Mouse (Mus musculus) testis, adult 10 weeks (tissue): ENCODE measurements around the gene Usp51. TPM values are rescaled to one million over a fixed set of nuclear protein-coding genes. Genes with fewer than 3 reads are reported as not detected.

Experiments
- polyA plus RNA-seq: library from polyadenylated mRNA; stranded (reverse); fragments of 350-450 nt; fragmentation: Illumina TruSeq; extraction: RNeasy Lipid Tissue Mini Kit (QIAGEN cat#74804); gene quantifications from one replicate; pipeline ENCODE4 v1.2.3, GENCODE M21; 2014; ENCODE audit warnings: low read depth, low replicate concordance

Gene Usp51
- 4.1 TPM for polyA plus RNA-seq

DNA sequence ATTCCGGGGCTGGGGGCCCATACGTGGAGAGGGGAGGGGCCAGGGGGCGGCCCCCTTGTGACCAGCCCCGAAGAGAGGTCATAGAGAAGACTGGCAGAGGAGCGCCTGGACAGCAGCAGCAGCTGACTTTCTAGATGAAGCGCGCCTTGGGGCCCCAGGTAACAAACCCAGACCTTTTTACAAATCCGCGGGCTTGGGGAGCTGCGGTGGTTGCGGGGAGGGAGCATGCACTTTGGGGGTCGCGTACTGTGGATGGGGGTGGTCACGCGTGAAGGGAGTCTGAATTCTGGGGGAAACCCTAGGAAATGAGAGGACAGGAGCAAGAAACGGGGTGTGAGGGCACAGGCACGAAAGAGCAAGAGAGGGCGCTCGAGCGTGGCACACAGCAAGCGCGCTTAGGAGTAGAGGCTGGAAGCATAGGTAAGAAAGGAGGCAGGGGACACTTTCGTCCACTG is at the start of gene Usp51:
TSS of gene Usp51 (plus strand) at position 83 of the 455 bp plus-strand sequence.

DNA sequence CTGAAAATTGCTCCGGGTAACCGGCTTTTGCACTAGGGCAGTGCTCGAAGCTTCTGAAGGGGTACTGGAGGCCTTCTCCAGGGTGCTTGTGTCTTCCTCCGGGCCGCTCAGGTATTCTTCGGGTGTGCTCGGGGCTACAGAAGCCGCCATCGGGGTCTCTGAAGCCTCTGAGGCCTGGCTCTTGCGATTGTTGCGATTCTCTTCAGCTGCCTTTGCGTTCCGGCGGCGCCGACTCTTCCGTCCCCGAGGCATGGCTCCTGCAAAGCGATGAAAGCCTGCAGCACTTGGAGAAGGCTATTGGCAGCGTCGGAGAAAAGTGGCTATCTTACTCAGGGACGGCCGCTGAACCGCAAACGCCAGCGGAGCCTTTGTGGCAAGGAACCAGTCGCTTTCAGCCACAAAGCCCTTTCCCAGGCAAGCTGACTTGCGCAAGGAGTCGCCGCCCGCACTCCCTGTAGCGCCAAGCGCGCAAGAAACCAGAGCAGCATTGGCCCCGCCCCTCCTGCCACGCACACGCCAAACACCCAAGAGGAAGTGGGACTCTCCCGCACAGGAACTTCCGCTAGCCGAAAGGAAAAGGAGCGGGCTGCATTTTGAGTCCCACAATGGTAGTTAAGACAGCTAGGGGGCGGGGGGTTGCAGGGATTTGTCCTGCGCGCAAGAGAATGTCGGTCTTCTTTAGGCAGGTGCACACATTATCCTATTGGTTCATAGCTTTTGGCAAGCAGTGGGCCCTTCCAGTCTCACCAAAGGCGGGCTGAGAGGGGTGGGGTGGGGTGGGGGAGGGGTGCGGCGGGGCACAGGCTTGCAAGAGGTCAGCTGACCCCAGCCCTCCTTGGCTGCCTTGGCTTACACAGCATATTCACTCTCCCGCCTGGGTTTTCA is 31.1 kb downstream of the Usp51 start, which contains the start of gene Mageh1:
TSS of gene Mageh1 (minus strand) at position 489 of the 885 bp plus-strand sequence.

Other genes with a start within 250 kb of the Usp51 start
- gene Shroom2, start 237.0 kb upstream of the Usp51 start, polyA plus RNA-seq: 2.7 TPM
- gene Gpr143, start 224.5 kb upstream of the Usp51 start, polyA plus RNA-seq: not detected
- 1.4 TPM for gene Mageh1, start 31.1 kb downstream of the Usp51 start, polyA plus RNA-seq
- not detected for gene Foxr2, start 112.3 kb downstream of the Usp51 start, polyA plus RNA-seq
- 27.2 TPM for gene Rragb, start 133.5 kb downstream of the Usp51 start, polyA plus RNA-seq
- gene Klf8, start 231.0 kb downstream of the Usp51 start, polyA plus RNA-seq: 2.6 TPM